Mouse (Mus musculus) embryonic fibroblast, embryonic 13.5 days (primary cell): ENCODE results near the gene Cntfr. TPM values are rescaled to one million over a fixed set of nuclear protein-coding genes. Genes with fewer than 3 reads are reported as not detected.

ENCODE experiments used
- H3K27ac ChIP-seq: 2 replicates; pipeline ENCODE4 v1.5.1; 2012; ENCODE audit warnings: low read length, control low read depth, inconsistent platforms; ENCODE audit not compliant: insufficient read depth
- H3K4me1 ChIP-seq: 2 replicates; pipeline ENCODE4 v1.6.1; 2011; ENCODE audit warnings: low read length; ENCODE audit not compliant: control insufficient read depth, insufficient read depth
- H3K4me3 ChIP-seq: 2 replicates; pipeline ENCODE4 v1.5.1; 2011; ENCODE audit warnings: mild to moderate bottlenecking, control low read depth, low read length; ENCODE audit not compliant: insufficient read depth
- CTCF ChIP-seq: IDR thresholded peaks from 2 replicates; pipeline ENCODE4 v1.5.1; 2011; ENCODE audit warnings: mild to moderate bottlenecking, control low read depth, low read length, moderate library complexity, borderline replicate concordance; ENCODE audit not compliant: insufficient read depth
- POLR2A ChIP-seq: IDR thresholded peaks from 2 replicates; pipeline ENCODE4 v1.6.1; 2011; ENCODE audit warnings: low read depth, mild to moderate bottlenecking, control low read depth, low read length, moderate library complexity
- polyA plus RNA-seq: library from polyadenylated mRNA; stranded (reverse); fragments of >200 nt; gene quantifications from 2 replicates; pipeline ENCODE4 v1.2.4, GENCODE M21; 2011; ENCODE audit warnings: low read depth; ENCODE audit not compliant: missing spikeins, insufficient read length

The Cntfr gene
- polyA plus RNA-seq, 1 experiment, result 4.3 TPM

GRCm38 (mm10) chr4:41648157-41648556 lies 48.7 kb downstream of the Cntfr start:
- TF ChIP-seq POLR2A, result no peak
- no peak for TF ChIP-seq CTCF
- no peak overlapping the region for H3K27ac ChIP-seq
- no peak overlapping the region for H3K4me3 ChIP-seq
- H3K4me1 ChIP-seq, result no peaks in the 10 kb centered on the region

GRCm38 (mm10) chr4:41645488-41645887 lies 51.4 kb downstream of the Cntfr start:
- TF ChIP-seq CTCF, result no peak
- no peak for TF ChIP-seq POLR2A
- no peaks in the 10 kb centered on the region for H3K4me1 ChIP-seq
- H3K27ac ChIP-seq, result no peak overlapping the region
- H3K4me3 ChIP-seq, result no peak overlapping the region

- H3K4me3 ChIP-seq, result no peak overlapping the region
- H3K4me1 ChIP-seq, result 0 out of 2 replicates have a peak, but pooled peaks cover 5% of the 10 kb centered on the region
- H3K27ac ChIP-seq, result no peak overlapping the region
- no peak for TF ChIP-seq CTCF
- no peak for TF ChIP-seq POLR2A
Measured at GRCm38 (mm10) chr4:41641199-41641822, 55.6 kb downstream of the Cntfr start.

GRCm38 (mm10) chr4:41639913-41640507 lies 56.9 kb downstream of the Cntfr start, which contains the start of gene Enho:
Gene Enho, minus strand, starts transcription at chr4:41640324.
- Histone ChIP-seq H3K4me1 (0 out of 2 replicates have a peak, but pooled peaks cover 5% of the 10 kb centered on the region), H3K27ac (no peak within 1 kb of the TSS)

DNA sequence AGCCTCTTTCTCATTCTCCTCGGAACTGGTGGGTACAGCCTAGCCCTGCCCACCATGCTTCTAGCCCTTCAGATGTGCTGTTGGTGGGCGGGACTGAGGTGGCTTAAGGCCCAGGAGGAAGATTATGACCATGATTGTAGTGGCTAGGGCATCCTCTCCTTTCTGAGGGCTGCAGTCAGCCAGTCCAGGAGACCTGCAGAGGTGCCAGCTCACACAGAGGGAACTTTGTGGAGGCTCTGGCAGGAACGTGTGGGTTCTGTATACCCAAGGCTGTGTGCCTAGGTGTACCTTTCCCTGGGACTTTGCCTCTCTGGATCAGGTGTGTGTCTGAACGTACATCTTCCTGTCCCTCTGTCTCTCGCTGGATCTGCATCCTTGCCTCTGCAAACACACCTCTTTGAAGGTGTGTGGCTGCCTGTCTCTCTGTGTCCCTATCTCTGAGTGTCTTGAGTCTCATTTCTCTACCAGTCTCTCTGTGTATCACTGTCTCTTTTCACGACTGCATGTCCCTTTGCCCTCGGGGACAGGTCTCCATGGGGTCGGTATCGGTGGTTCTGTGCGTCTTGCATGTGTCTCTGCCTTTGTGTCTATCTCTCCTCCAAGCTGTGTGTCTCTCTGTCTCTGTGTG lies 57.6 kb downstream of the Cntfr start:
- no peak overlapping the region for H3K27ac ChIP-seq
- TF ChIP-seq CTCF, result no peak
- no peak for TF ChIP-seq POLR2A
- H3K4me1 ChIP-seq, result 0 out of 2 replicates have a peak, but pooled peaks cover 5% of the 10 kb centered on the region
- peak overlapping the region; percentile 39 for H3K4me3 ChIP-seq

More at GRCm38 (mm10) chr4:41639913-41640507, 56.9 kb downstream of the Cntfr start, which contains the start of gene Enho:
- peak within 1 kb of the TSS; percentile 39 for H3K4me3 ChIP-seq
- TF ChIP-seq POLR2A (no peak), CTCF (no peak)

DNA sequence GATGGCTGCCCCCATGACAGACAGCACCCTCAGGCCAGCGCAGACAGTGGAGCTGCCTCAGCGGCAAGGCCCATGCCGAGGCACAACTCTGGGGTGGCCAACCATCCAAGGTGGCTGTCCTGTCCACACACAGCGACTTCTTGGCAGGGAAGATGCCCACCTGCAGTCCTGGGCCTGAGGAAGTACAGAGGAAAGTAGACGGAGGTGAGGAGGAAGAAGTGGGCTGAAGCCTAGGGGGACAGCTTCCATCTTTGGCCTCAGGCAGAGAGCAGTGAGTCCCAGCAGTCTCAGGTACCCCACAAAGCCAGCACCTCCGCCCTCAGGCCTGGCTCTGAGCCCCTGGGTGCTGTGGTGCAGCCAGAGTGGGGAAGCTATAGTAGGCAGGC lies 58.1 kb downstream of the Cntfr start:
- TF ChIP-seq POLR2A (no peak), CTCF (no peak)
- H3K4me1 ChIP-seq, result 0 out of 2 replicates have a peak, but pooled peaks cover 5% of the 10 kb centered on the region
- H3K27ac ChIP-seq, result no peak overlapping the region
- H3K4me3 ChIP-seq, result no peak overlapping the region

DNA sequence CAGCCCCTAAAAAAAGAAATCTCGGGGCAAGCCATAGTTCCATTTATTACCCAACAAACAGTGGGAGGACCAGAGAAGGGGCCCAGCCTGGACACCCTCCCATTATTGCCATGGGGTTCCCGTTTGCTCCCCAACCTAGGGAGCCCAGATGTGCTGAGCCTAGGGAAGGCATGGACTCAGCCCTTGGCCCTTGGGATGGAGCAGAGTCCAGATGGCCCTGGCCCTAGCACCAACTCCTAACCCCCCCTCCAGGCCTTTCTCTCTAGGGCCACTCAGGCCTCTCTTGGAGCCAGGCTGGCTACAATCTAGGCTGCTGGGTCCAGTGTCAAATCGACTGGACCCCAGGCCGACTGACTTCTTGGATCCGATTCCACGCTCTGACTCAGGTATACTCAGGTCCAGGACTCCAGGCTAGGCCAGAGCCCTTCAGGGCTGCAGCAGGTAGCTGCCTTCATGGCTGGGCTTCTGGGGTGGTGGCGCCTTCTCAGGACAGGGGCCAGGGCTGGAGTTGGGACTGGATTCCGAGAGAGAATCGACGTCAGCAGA lies 58.6 kb downstream of the Cntfr start:
- no peak overlapping the region for H3K27ac ChIP-seq
- TF ChIP-seq POLR2A (no peak), CTCF (no peak)
- 0 out of 2 replicates have a peak, but pooled peaks cover 5% of the 10 kb centered on the region for H3K4me1 ChIP-seq
- H3K4me3 ChIP-seq, result no peak overlapping the region

DNA sequence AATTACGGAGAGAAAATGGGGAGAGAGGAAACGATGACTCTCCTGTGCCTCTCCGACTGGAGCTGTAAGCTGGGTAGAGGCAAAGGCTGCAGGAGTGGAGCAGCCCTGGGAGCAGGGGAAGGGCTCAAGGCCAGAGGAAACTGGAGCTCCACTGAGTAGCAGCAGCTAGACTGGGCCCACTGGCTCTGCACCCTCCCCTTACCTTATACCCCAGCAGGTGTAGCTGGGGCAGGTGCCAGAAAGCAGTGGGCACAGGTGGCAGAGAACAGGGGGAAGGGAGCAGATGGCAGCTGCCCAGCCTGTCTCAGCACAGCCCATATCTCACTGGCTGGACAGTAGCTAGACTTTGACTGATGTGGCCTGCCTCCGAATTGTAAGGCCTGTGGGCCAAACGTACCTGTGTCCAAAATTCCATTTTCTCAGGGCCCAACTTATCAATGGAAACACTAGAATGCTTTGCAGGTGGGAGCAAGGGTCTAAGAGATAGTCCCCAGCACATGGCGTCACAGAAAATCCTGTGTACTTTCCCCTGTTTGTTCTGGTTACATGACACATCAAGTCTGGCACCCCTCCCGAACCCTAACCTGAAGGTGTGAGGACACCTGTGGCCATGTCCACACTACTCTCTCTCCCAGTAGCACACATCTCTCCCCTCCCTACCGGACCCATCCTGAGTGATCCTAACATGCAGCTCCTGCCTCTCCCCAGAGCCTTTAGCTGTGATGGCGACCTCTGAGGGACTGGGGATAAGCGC lies 59.8 kb downstream of the Cntfr start:
- no peak overlapping the region for H3K4me3 ChIP-seq
- H3K27ac ChIP-seq, result no peak overlapping the region; the same call in 1 of the 2 replicates
- TF ChIP-seq CTCF (no peak), POLR2A (no peak)
- 0 out of 2 replicates have a peak, but pooled peaks cover 5% of the 10 kb centered on the region for H3K4me1 ChIP-seq

DNA sequence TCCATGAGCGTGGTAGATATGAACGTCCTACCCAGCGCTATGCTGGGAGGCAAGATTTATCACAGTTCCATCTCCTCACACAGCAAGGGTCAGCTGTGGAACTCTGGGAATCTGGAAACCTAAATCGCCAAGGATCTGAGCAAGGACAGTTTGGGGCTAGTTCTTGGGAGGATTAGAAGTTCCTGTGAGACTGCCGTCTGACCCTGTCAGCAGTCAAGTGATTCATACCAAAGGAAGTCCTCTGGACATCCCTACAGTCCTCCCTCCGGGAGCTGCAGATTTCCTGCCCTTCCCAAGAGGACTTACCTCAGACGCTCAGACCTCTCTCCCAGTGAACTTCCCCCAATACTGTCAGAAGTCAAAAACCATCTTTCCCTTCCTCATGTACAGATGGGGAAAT lies 60.5 kb downstream of the Cntfr start:
- TF ChIP-seq CTCF (no peak), POLR2A (no peak)
- 0 out of 2 replicates have a peak, but pooled peaks cover 5% of the 10 kb centered on the region for H3K4me1 ChIP-seq
- H3K27ac ChIP-seq, result no peak overlapping the region; the same call in 1 of the 2 replicates
- no peak overlapping the region for H3K4me3 ChIP-seq

DNA sequence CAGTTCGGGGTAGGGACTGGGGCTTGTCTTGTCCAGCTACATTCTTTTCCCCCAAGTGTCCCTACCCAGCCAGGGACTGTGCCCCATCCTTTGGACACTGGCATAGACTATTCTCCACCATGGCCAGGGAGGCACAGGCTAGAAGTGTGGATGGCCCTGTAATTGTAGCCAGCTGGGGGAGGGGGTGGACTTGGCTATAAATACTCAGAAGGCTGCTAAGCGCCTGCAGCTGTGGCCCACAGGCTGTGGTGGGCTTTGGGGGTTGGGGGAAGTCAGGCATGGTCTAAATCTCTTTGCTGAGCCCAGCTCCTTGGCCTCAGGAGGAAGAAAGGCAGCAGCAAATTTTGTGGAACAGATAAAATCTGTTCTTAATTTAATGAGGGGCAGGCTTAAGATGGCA lies 61.0 kb downstream of the Cntfr start:
- H3K4me3 ChIP-seq, result no peak overlapping the region
- 0 out of 2 replicates have a peak, but pooled peaks cover 8% of the 10 kb centered on the region for H3K4me1 ChIP-seq
- H3K27ac ChIP-seq, result no peak overlapping the region
- TF ChIP-seq CTCF, result no peak
- TF ChIP-seq POLR2A, result no peak
